Mouse (Mus musculus) heart, adult 2 months (tissue): ENCODE data around the gene Slc25a23.

Source experiments
- CTCF ChIP-seq: fragments of 200-600 bp; IDR thresholded peaks from 2 replicates; pipeline ENCODE4 v1.8.1; 2022; ENCODE audit warnings: antibody characterized with exemption, mild to moderate bottlenecking, moderate library complexity
- EP300 ChIP-seq: fragments of 200-500 bp; IDR thresholded peaks from 2 replicates; pipeline ENCODE4 v1.6.1; 2011; ENCODE audit warnings: low read depth, low read length, control low read depth; ENCODE audit not compliant: insufficient read depth

GRCm38 (mm10) chr17:57058891-57059485, 675 bp downstream of the Slc25a23 start, which contains the start of gene Crb3:
- TF ChIP-seq CTCF (no peak), EP300 (no peak)
